Mouse (Mus musculus): ENCODE data around the gene Gm20458. TPM values are rescaled to one million over a fixed set of nuclear protein-coding genes. Genes with fewer than 3 reads are reported as not detected.

Gene Gm20458
- total RNA-seq, 2 experiments from 2014 or later, result 10.2 to 14.1 TPM

- DNase-seq (ENCODE audit: extremely low spot score in 1 of 2, low spot score in 2 of 2), result no peak
- TF ChIP-seq CTCF (IDR thresholded peaks at IDR 0.05), result no peak
- Histone ChIP-seq H3K4me3 (no peak overlapping the region), H3K27ac (no peak overlapping the region)
- intact Hi-C loops (cut with DNase I), result no loop called here
Observed at GRCm38 (mm10) chr2:164445399-164446085, 15.2 kb upstream of the Gm20458 start.

GRCm38 (mm10) chr2:164446086-164446469 is 14.7 kb upstream of the Gm20458 start:
- intact Hi-C loops (cut with DNase I), result no loop called here
- TF ChIP-seq CTCF (IDR thresholded peaks at IDR 0.05), result no peak
- Histone ChIP-seq H3K27ac (no peak overlapping the region), H3K4me3 (no peak overlapping the region)
- no peak for DNase-seq (ENCODE audit: extremely low spot score in 1 of 2, low spot score in 2 of 2)

DNA sequence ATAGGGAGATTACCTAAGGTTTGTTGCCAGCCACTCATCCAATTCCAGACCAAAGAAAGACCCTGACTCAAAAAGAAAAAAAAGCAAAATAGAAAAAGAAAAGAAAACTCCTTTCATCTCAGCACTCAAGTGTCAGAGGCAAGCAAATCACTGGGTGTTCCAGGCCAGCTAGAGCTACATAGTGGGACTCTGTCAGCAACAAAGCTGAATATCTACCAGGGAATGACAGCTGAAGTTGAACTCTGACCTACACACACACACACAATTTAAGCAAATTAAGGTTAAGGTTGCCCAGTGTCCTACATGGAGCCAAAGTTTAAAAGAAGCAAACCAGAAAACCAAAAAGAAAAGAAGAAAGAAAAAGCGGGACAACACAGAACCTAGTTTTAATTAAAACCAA is 12.6 kb upstream of the Gm20458 start:
- no peak overlapping the region for H3K4me3 ChIP-seq
- no peak overlapping the region for H3K27ac ChIP-seq
- no peak for DNase-seq (ENCODE audit: extremely low spot score in 1 of 2, low spot score in 2 of 2)
- intact Hi-C loops (cut with DNase I), result no loop called here
- no peak for TF ChIP-seq CTCF (IDR thresholded peaks at IDR 0.05)

DNA sequence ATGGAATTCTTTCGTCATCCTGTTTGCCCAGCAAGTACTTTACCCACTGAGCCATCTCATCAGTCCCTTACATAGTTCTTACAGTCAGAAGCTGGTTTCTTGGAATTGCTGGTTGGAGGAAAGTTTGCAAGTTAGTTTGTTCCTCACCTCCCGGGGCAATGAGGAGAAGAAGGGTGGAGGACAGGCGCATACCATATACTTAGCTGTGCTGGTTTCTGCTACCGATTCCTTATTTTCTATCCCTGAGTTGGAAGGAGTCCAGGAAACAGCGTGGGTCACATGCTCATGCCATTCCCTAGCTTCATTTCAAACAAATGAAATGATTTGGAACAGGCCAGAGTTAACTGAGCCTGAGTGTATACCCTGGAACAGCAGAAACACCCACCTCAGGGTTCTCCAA is 11.8 kb upstream of the Gm20458 start:
- H3K27ac ChIP-seq, result no peak overlapping the region
- TF ChIP-seq CTCF (IDR thresholded peaks at IDR 0.05), result no peak
- DNase-seq (ENCODE audit: extremely low spot score in 1 of 2, low spot score in 2 of 2), result no peak
- no peak overlapping the region for H3K4me3 ChIP-seq
- intact Hi-C loops (cut with DNase I), result no loop called here

DNA sequence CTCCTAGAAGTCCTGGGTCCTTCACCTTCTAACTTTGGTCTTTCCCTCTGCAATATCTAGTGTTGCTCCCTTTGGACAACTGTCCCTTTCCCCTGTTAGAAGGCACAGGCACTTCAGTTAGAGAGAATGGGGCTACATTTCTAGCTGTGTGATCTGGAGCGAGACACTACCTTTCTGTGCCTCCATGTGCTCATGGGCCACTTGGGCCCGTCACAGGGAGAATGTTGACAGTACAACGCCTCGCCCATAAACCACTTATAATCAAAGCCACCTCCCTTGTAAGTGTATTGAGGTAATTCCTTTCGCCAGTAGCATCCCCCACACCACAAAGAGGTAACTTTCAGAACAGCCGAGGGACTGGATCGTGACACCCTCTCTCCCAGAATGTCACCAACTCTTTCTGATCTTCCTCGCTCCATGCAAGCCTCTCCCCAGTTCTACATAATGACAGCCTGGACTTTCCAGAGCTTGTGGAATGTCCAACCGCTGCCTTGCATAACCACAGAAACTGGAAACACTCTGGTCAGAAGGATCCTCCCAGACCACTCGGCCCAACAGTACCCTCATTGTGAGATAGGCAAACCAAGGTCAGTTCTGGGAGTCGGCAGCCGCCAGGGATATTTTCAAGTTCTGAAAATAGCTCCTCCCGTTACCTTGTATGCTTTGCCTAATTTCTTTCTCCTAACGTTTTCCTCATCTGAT is 11.3 kb upstream of the Gm20458 start:
- no peak overlapping the region for H3K27ac ChIP-seq
- DNase-seq (ENCODE audit: extremely low spot score in 1 of 2, low spot score in 2 of 2), result no peak
- intact Hi-C loops (cut with DNase I), result no loop called here
- TF ChIP-seq CTCF (IDR thresholded peaks at IDR 0.05), result no peak
- H3K4me3 ChIP-seq, result no peak overlapping the region

DNA sequence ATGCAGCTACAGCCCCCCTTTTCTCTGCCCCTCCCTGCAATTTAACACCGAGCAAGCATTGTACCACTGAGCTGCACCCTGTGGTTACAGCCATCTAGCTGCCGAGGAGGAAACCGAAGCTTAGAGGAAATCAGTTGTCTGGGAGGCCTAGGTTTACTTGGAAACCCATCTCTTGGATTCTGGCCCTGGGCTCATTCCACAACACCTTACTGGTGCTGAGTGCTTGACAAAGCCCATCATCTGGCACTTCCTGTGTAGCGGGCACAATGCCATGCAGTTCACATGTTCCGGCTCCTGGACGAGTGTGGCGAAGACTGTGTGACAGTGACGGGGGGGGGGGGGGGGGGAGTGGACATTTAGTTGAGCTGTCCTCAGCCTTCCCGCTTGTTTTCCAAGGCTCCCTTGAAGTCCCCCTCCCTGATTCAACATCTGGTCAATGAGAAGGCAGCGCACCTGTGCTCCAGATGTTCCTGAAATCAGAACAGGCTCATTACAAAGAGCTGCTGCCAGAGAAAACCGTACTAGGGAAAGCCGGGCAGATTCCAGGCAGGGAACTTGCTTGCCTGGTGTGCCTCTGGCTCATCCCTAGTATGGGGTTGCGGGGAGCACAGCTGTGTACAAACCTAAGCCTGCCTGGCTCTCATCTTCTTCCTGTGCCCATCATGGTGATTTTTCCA is 8.6 kb upstream of the Gm20458 start:
- Histone ChIP-seq H3K4me3 (no peak overlapping the region), H3K27ac (no peak overlapping the region)
- no peak for DNase-seq (ENCODE audit: extremely low spot score in 1 of 2, low spot score in 2 of 2)
- no peak for TF ChIP-seq CTCF (IDR thresholded peaks at IDR 0.05)
- intact Hi-C loops (cut with DNase I), result no loop called here

GRCm38 (mm10) chr2:164453047-164453757 is 7.6 kb upstream of the Gm20458 start:
- H3K4me3 ChIP-seq, result no peak overlapping the region
- TF ChIP-seq CTCF (IDR thresholded peaks at IDR 0.05), result no peak
- DNase-seq (ENCODE audit: extremely low spot score in 1 of 2, low spot score in 2 of 2), result no peak
- intact Hi-C loops (cut with DNase I), result no loop called here
- no peak overlapping the region for H3K27ac ChIP-seq

GRCm38 (mm10) chr2:164453887-164454500 is 6.8 kb upstream of the Gm20458 start:
- no peak overlapping the region for H3K27ac ChIP-seq
- no peak for TF ChIP-seq CTCF (IDR thresholded peaks at IDR 0.05)
- intact Hi-C loops (cut with DNase I), result no loop called here
- DNase-seq (ENCODE audit: extremely low spot score in 1 of 2, low spot score in 2 of 2), result no peak
- H3K4me3 ChIP-seq, result no peak overlapping the region

GRCm38 (mm10) chr2:164454846-164455245 is 5.9 kb upstream of the Gm20458 start:
- intact Hi-C loops (cut with DNase I), result no loop called here
- DNase-seq (ENCODE audit: extremely low spot score in 1 of 2, low spot score in 2 of 2), result peak; percentile 59 to 84
- Histone ChIP-seq H3K27ac (peak overlapping the region; percentile 44; the same call in 1 of the 2 replicates), H3K4me3 (no peak overlapping the region)
- no peak for TF ChIP-seq CTCF (IDR thresholded peaks at IDR 0.05)

- H3K4me3 ChIP-seq, result no peak overlapping the region
- intact Hi-C loops (cut with DNase I), result no loop called here
- no peak for TF ChIP-seq CTCF (IDR thresholded peaks at IDR 0.05)
- H3K27ac ChIP-seq, result peak overlapping the region; percentile 44; the same call in 1 of the 2 replicates
- DNase-seq (ENCODE audit: extremely low spot score in 1 of 2, low spot score in 2 of 2), result no peak
Observed at GRCm38 (mm10) chr2:164455421-164456190, 5.2 kb upstream of the Gm20458 start.

DNA sequence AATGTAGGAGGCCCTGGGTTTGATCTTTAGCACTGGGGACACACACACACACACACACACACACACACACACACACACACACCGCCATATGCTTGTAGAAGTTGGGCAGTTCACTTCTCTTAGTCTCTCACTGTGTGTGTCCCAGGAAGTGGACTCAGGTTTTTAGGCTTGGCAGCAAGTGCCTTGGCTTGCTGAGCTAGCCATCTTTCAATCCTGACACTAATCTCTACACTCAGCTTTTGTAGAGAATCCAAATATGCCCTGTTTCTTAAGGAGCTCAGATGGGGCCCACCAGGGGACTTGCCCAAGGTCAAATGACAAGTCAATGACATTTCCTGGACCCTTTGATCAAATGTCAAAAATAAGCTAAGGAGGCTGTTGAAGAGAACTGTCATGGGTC is 4.4 kb upstream of the Gm20458 start:
- Histone ChIP-seq H3K4me3 (no peak overlapping the region; the same call in 1 of the 2 replicates), H3K27ac (peak overlapping the region; percentile 79; the same call in 1 of the 2 replicates)
- intact Hi-C loops (cut with DNase I), result no loop called here
- DNase-seq (ENCODE audit: extremely low spot score in 1 of 2, low spot score in 2 of 2), result no peak
- TF ChIP-seq CTCF (IDR thresholded peaks at IDR 0.05), result no peak
